Mouse (Mus musculus): ENCODE data around the gene Bahcc1. TPM values are rescaled to one million over a fixed set of nuclear protein-coding genes. Genes with fewer than 3 reads are reported as not detected.

Bahcc1 gene
- total RNA-seq, 2 experiments from 2014 or later = 14.1 to 16.5 TPM

- peak; percentile 52 for DNase-seq
Measured at GRCm38 (mm10) chr11:120206669-120207090, 26.1 kb upstream of the Bahcc1 start.

DNA sequence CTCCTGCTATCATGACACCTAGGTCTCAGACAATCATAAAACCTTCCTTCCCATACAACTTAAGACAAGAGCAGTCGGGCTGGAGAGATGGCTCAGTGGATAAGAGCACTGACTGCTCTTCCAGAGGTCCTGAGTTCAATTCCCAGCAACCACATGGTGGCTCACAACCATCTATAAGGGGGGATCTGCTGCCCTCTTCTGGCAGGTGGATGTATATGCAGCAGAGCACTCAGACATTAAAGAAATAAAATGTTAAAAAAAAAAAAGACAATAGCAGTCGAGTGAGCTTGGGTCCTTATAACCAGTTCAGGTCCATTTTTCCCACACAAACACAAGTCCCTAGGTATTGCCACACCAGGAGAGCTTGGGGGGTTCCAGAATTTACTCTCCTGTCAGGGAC, 23.9 kb upstream of the Bahcc1 start:
- peak; percentile 22 for DNase-seq

GRCm38 (mm10) chr11:120209462-120209861, 23.3 kb upstream of the Bahcc1 start:
- no peak for DNase-seq

- DNase-seq = peak; percentile 30
Measured at GRCm38 (mm10) chr11:120215726-120216241, 17.0 kb upstream of the Bahcc1 start.

DNA sequence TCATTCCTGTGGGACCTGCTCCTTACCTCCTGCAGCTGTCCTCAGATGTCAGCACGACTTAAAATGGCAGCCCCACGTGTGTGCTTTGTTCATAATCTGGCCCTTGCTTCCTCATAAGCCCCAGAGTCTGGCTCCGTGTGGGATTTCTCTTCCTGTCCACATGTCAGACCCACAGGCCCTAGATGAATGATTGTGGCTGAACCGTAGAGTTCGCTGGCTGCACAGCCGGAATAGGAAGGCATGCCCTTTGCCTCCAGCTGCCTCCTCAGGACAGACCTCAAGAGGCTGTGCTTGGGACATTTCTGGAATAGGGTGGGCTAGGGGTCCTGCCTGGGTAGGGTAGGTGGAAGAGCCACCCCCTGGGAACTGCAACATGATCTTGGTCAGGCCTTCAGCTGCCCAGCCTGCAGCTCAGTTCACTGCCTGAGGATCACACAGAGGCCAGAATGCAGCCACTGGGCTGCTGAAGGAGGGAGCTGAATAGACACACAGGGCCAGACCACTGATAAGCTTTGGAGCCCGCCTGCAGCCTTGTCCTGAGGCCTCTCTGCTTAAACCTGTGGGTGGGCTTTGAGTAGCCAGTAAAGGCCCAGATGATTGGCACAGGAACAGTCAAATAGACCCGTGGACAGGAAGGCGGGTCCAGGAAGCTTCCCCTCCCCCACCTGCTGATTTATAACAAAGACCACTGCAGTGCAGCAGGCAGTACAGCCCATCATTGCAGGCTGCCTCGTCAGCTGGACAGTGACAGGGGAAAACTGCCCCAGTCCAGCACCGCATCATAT, 16.0 kb upstream of the Bahcc1 start:
- peak; percentile 62 for DNase-seq

- DNase-seq = no peak
Measured at GRCm38 (mm10) chr11:120218176-120218856, 14.4 kb upstream of the Bahcc1 start.

- DNase-seq = peak; percentile 53
Measured at GRCm38 (mm10) chr11:120218946-120219345, 13.8 kb upstream of the Bahcc1 start.

DNA sequence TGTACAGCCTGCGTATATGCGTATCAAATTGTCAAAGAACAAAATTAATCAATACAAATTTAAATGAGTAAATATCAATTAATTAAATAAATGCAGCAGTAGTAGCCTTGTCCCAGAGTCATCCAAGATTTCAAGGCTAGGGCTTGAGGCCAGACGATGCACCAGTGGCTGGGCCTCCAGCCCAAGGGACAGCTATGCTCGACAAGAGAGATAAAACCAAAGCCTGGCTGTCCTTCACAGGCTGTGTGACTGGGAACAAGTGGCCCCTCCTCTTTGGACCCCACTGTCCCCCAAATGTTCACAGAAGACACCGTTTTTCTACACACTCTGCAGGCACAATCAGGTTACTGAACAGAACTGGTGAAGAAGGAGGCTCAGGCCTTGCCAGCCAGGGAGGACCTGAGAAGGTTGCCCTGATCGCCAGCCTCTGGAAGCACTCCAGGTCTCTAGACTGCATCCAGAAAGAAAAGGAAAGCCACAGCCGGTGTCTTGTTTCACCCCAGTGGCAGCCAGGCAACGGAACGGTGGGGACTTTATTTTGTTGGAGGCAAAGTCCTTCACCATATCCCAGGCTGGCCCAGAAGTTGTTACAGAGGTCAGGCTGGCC, 12.7 kb upstream of the Bahcc1 start:
- peak; percentile 53 for DNase-seq

DNA sequence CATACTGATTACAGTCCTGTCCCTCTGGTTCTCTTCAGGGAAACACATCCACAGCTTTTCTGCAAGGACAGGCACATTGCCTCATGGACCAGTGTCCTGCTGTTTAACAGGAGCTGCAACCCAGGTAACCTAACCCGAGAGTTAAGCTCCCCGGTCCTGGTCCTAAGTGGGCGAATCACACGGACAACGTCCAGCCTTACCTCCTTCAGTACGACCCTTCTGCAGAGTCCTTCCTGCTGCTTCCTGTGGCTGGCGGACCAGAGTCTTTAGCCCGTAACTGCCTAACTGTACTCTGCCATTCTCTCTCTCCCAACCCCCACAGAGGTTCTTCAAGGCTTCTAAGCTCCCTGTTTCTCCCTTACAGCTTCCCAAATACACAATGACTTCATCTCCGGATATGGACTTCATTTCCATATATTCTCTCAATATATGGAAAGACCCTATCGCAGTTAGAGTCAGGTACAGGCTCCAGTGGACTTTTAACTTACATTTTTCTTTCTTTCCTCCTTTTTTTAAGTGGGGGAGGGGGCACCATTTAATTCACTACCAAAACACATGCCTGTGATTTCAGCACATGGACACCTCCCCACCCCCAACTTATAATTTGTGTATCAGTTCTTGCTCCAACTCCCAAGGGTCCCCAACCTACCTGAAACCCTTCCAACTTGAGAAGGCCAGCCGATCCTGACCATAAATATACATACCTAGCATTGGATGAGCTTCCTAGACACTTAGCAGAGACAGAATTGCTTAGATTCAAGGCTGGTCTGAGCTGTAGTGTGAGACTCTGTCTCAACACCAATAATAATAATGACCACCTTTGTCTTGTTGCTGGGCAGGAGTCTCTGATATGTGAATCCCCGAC, 11.6 kb upstream of the Bahcc1 start:
- no peak for DNase-seq

DNA sequence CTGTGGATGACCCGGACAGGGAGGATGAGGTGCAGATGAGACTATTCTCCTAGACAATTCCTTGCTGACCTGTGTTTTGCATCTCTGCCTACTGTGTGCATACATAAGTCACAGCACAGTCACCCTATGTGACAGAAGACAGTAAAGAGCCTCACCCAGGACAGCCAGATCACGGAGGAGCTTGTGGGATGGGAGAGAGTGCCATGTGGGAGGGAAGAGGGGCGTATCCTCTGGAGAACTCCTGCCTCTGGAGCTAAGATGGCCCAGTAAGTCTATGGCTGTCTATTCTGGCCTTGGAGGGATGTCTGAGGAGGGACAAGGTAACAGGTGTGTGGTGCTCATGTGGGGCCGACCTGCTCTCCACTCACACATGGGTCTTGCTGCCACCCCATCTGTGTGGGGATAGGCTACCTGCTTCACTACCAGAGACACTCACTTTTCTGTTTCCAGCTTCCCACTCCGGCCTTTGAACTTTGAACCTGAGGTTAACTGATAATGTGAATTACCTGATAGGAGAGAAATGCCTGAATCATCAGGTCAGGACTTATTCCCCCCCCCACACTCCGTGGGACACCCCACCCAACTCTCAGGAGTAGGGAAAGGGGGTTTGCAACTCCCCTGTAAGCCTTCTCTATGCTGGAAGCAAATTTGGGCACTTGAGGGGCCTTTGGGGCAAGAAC, 10.2 kb upstream of the Bahcc1 start:
- no peak for DNase-seq

- peak; percentile 22 for DNase-seq
Measured at GRCm38 (mm10) chr11:120223586-120224487, 8.9 kb upstream of the Bahcc1 start.

GRCm38 (mm10) chr11:120224488-120225255, 8.1 kb upstream of the Bahcc1 start:
- peak; percentile 50 for DNase-seq

GRCm38 (mm10) chr11:120225256-120226195, 7.2 kb upstream of the Bahcc1 start:
- peak; percentile 65 for DNase-seq

GRCm38 (mm10) chr11:120226421-120227280, 6.1 kb upstream of the Bahcc1 start:
- DNase-seq = peak; percentile 8

DNA sequence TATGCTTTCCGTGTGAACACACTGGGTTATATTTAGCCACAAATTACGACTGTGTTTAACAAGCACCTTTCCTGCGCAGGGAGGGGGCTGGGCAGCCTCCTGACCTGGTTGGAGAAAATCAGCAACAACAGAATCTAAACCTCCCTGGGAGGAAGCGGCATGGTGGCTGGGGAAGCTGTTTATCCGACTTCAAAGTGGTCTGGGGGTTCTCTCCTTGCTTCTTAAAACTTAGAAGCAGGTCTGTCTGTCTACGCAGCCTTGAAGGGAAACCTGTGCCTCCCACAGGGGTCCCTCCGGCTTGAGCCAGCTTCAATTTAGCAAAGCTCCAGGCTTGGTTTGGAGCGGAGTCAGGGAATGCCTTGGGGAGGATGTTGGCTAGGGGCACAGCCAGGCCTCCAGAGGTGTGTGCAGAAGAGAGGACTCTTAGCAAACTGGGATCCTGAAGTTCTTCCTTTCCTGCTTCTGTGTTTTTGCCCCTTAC, 5.1 kb upstream of the Bahcc1 start:
- peak; percentile 57 for DNase-seq

DNA sequence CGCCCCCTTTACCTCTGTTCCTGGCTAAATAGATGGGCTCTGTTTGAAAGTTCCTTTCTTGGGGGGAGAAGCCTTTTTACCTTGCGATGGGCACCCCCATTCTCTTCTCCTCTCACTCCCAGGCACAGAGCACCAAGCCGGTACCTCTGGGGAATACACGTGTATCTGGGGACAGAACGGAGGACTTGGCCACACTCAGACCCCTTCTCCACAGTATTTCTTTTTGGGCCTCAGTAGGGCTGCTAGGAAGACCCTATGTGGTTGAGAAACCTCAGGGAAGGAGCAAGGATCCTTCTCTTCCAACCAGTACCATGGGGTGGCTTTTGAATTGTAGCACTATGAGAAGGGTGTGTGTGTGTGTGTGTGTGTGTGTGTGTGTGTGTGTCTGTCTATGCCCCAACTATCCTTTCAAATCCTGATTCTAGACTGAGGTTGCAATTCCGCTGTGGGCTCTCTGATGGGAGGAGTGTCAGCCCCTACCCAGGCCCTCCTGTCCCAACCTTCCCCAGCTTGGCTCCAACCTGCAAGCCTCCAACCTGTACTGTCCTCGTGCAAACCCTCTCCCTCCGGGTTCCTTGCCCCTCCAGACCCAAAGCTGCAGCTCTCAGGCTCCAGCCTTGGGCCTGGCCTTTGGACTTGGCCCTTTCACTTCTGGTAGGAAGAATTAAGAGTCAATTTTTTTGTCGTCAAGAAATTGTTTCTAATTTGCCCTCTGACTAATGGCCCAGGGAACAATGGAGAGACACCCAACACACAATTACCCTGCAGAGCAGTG, 4.4 kb upstream of the Bahcc1 start:
- DNase-seq = peak; percentile 16

Measured in heart, postnatal 4 days (tissue).